Comparison of ENCODE assay signal across 10 mouse cellular contexts in genomic region chr4:63181556-63181955, GRCm38 (mm10). TPM values are rescaled to one million over a fixed set of nuclear protein-coding genes. Genes with fewer than 3 reads are reported as not detected.
DNase-seq lines count a peak whose midpoint lies in the region; ATAC-seq and TF ChIP-seq lines count a peak whose summit lies in the region.
"Had no signal": no experiment of that assay in that cellular context is flagged by ENCODE, and none has a peak within 500 bp of the region (broad histone marks: within the 10 kb centered on the region; RNA-seq: fewer than 3 reads in every experiment).

No protein-coding gene starts in this region.

- no peak overlapping the region for H3K9ac ChIP-seq in heart, embryonic 11.5 days (ENCODE audit: low read depth, low read length)
- H3K9ac ChIP-seq in kidney, embryonic 15.5 days, result no peak overlapping the region

- 0 out of 2 replicates have a peak, but pooled peaks have one; percentile 22 for ATAC-seq in heart, embryonic 11.5 days (replicated peaks; ENCODE audit: insufficient number of reproducible peaks, low FRiP score, low TSS enrichment)
- peak; percentile 84 for ATAC-seq in kidney, embryonic 15.5 days (replicated peaks; ENCODE audit: low FRiP score)

- H3K4me3 ChIP-seq in heart, embryonic 11.5 days (ENCODE audit: low read depth, low read length), result no peak overlapping the region
- H3K4me3 ChIP-seq in kidney, embryonic 15.5 days (replicated peaks), result no peak overlapping the region
- no peak overlapping the region for H3K4me3 ChIP-seq in testis, adult 2 months (ENCODE audit: control insufficient read depth, low read depth, low read length)
- H3K4me3 ChIP-seq: megakaryocyte, embryonic 14.5 days had no signal

- H3K36me3 ChIP-seq in heart, embryonic 11.5 days (ENCODE audit: control insufficient read depth, insufficient read depth, low read length), result no peaks in the 10 kb centered on the region
- H3K36me3 ChIP-seq in kidney, embryonic 15.5 days, result no peaks in the 10 kb centered on the region
- H3K36me3 ChIP-seq in testis, adult 2 months (ENCODE audit: control insufficient read depth, insufficient read depth, low read length), result no peaks in the 10 kb centered on the region
- H3K36me3 ChIP-seq: G1E had no signal

- peaks cover 10% of the 10 kb centered on the region for H3K4me1 ChIP-seq in heart, embryonic 11.5 days (ENCODE audit: control insufficient read depth, insufficient read depth, low read length)
- peaks cover 9% of the 10 kb centered on the region for H3K4me1 ChIP-seq in kidney, embryonic 15.5 days
- H3K4me1 ChIP-seq in testis, adult 2 months (ENCODE audit: control insufficient read depth, insufficient read depth, low read length), result no peaks in the 10 kb centered on the region

- H3K4me2 ChIP-seq in heart, embryonic 11.5 days, result no peak overlapping the region
- no peak overlapping the region for H3K4me2 ChIP-seq in kidney, embryonic 15.5 days

- WGBS in heart, embryonic 11.5 days (ENCODE audit: insufficient replicate concordance), result 14% methylated on average over 5 of the region's 5 CpGs
- 3% methylated on average over 5 of the region's 5 CpGs for WGBS in kidney, embryonic 15.5 days

- DNase-seq in left cerebral cortex, adult 18-20 months (ENCODE audit: low spot score in 2 of 2), result peak; percentile 60 to 69
- DNase-seq in left cerebral cortex, adult 11 months (ENCODE audit: low spot score), result no peak
- peak; percentile 82 for DNase-seq in embryo, embryonic 10.5 days (ENCODE audit: low spot score)
- peak; percentile 52 for DNase-seq in liver
- peak; percentile 55 for DNase-seq in neural tube, embryonic 10.5 days (ENCODE audit: extremely low spot score, low spot score)

- H3K27me3 ChIP-seq in heart, embryonic 11.5 days (ENCODE audit: control insufficient read depth, insufficient read depth, low read length), result no peaks in the 10 kb centered on the region
- H3K27me3 ChIP-seq in kidney, embryonic 15.5 days, result no peaks in the 10 kb centered on the region
- H3K27me3 ChIP-seq in testis, adult 2 months (ENCODE audit: control insufficient read depth, insufficient read depth, low read length), result no peaks in the 10 kb centered on the region

- no peak for TF ChIP-seq POLR2A in testis, adult 2 months (IDR thresholded peaks at IDR 0.05; ENCODE audit: control insufficient read depth, low read depth, low read length)

- H3K9me3 ChIP-seq in heart, embryonic 11.5 days (replicated peaks; ENCODE audit: control insufficient read depth, low read length), result no peaks in the 10 kb centered on the region
- no peaks in the 10 kb centered on the region for H3K9me3 ChIP-seq in kidney, embryonic 15.5 days (replicated peaks)
- H3K9me3 ChIP-seq: megakaryocyte, embryonic 14.5 days had no signal

- no peak overlapping the region for H3K27ac ChIP-seq in heart, embryonic 11.5 days (ENCODE audit: low read depth, low read length)
- no peak overlapping the region for H3K27ac ChIP-seq in kidney, embryonic 15.5 days
- H3K27ac ChIP-seq in testis, adult 2 months (ENCODE audit: control insufficient read depth, insufficient read depth, low read depth, low read length), result no peak overlapping the region

- peak; percentile 76; the same call in 1 of the 2 replicates for TF ChIP-seq CTCF in testis, adult 2 months (IDR thresholded peaks at IDR 0.05; ENCODE audit: control insufficient read depth, insufficient read depth, insufficient replicate concordance, low read depth, low read length)

RNA-seq across cellular contexts. Expression of gene Kif12, which starts 9.6 kb away (rescaled TPM):
- total RNA-seq in left cerebral cortex, adult 18-20 months (2021), result not detected
- polyA plus RNA-seq in heart, embryonic 11.5 days (2014; fragmentation: Nextera tagmentation; extraction: Ambion mirVana), result 0.11 TPM in 1 of 2 replicates, not detected in the other
- 100.0 and 109 TPM in 2 replicates for polyA plus RNA-seq in kidney, embryonic 15.5 days (2015; fragmentation: Nextera tagmentation; extraction: Ambion mirVana)
- 0.04 TPM in 1 of 2 replicates, not detected in the other for polyA plus RNA-seq in testis, adult 2 months (2012; rRNA removed)
- total RNA-seq: G1E had no signal
- polyA plus RNA-seq: G1E had no signal

RNA-seq across cellular contexts. Expression of gene Ambp, which starts 27.0 kb away (rescaled TPM):
- not detected for total RNA-seq in left cerebral cortex, adult 18-20 months (2021)
- 2.4 and 11.6 TPM in 2 replicates for polyA plus RNA-seq in heart, embryonic 11.5 days (2014; fragmentation: Nextera tagmentation; extraction: Ambion mirVana)
- 8.6 and 19.0 TPM in 2 replicates for polyA plus RNA-seq in kidney, embryonic 15.5 days (2015; fragmentation: Nextera tagmentation; extraction: Ambion mirVana)
- 2.1 and 2.7 TPM in 2 replicates for polyA plus RNA-seq in testis, adult 2 months (2012; rRNA removed)
- total RNA-seq: G1E had no signal
- polyA plus RNA-seq: G1E had no signal

RNA-seq across cellular contexts. Expression of gene Col27a1, which starts 32.2 kb away (rescaled TPM):
- total RNA-seq in left cerebral cortex, adult 18-20 months (2021), result 1 to 10 TPM; 4.2 to 5.2 TPM
- 3.3 and 3.4 TPM in 2 replicates for polyA plus RNA-seq in heart, embryonic 11.5 days (2014; fragmentation: Nextera tagmentation; extraction: Ambion mirVana)
- polyA plus RNA-seq in kidney, embryonic 15.5 days (2015; fragmentation: Nextera tagmentation; extraction: Ambion mirVana), result 7.3 and 9.4 TPM in 2 replicates
- 15.3 and 17.9 TPM in 2 replicates for polyA plus RNA-seq in testis, adult 2 months (2012; rRNA removed)
- polyA plus RNA-seq: G1E had no signal

Comparison
In these comparisons a context has a peak if more than half of its experiments do, and no peak if none do; other contexts are left out.
1. RNA of gene Kif12, which starts 9.6 kb away (polyA plus RNA-seq): 100.0 to 109 TPM in kidney, embryonic 15.5 days; 0.11 TPM in heart, embryonic 11.5 days and 0.04 TPM in testis, adult 2 months; every median in the first group is over 10 times any median in the second.